ENCODE assay signal across 8 mouse cellular contexts in genomic region chr9:64060033-64060539, GRCm38 (mm10). TPM values are rescaled to one million over a fixed set of nuclear protein-coding genes. Genes with fewer than 3 reads are reported as not detected.
DNase-seq lines count a peak whose midpoint lies in the region; ATAC-seq and TF ChIP-seq lines count a peak whose summit lies in the region.

No protein-coding gene starts in this region.

- no peaks in the 10 kb centered on the region for H3K9me3 ChIP-seq in embryonic facial prominence, embryonic 14.5 days (ENCODE audit: control insufficient read depth, low read length)
- H3K9me3 ChIP-seq in limb, embryonic 11.5 days (ENCODE audit: control insufficient read depth, low read length), result no peaks in the 10 kb centered on the region
- no peaks in the 10 kb centered on the region for H3K9me3 ChIP-seq in stomach, postnatal 0 days (ENCODE audit: control insufficient read depth, low read length)

- no peak overlapping the region for H3K27ac ChIP-seq in embryonic facial prominence, embryonic 14.5 days (replicated peaks; ENCODE audit: low read depth, low read length)
- peak overlapping the region; percentile 22; the same call in 1 of the 2 replicates for H3K27ac ChIP-seq in limb, embryonic 11.5 days (replicated peaks; ENCODE audit: low read depth, low read length)
- H3K27ac ChIP-seq in stomach, postnatal 0 days (replicated peaks), result 0 out of 2 replicates have a peak overlapping the region, but pooled peaks have one; percentile 40

- H3K27me3 ChIP-seq in embryonic facial prominence, embryonic 14.5 days (replicated peaks; ENCODE audit: control insufficient read depth, insufficient read depth, low read length), result no peaks in the 10 kb centered on the region
- H3K27me3 ChIP-seq in limb, embryonic 11.5 days (ENCODE audit: control insufficient read depth, insufficient read depth, low read length), result no peaks in the 10 kb centered on the region
- no peaks in the 10 kb centered on the region for H3K27me3 ChIP-seq in stomach, postnatal 0 days (ENCODE audit: control insufficient read depth, insufficient read depth, low read length)

- no peak; the same call in 1 of the 2 replicates for TF ChIP-seq CTCF in stomach, postnatal 0 days (IDR thresholded peaks at IDR 0.05; ENCODE audit: low read depth)

- H3K4me2 ChIP-seq in embryonic facial prominence, embryonic 14.5 days (ENCODE audit: low read depth, low read length), result peak overlapping the region; percentile 51
- peak overlapping the region; percentile 56 for H3K4me2 ChIP-seq in limb, embryonic 11.5 days (ENCODE audit: low read depth, severe bottlenecking)
- H3K4me2 ChIP-seq in stomach, postnatal 0 days (replicated peaks; ENCODE audit: low read depth), result peak overlapping the region; percentile 56

- intact Hi-C loops in heart, postnatal 25 days (cut with DNase I), result loop anchor here (5.0 kb wide), 1 partner anchor 33 kb away; no protein-coding TSS in a partner anchor

- H3K4me3 ChIP-seq in embryonic facial prominence, embryonic 14.5 days (ENCODE audit: low read depth, low read length), result peak overlapping the region; percentile 21; the same call in 1 of the 2 replicates
- 0 out of 2 replicates have a peak overlapping the region, but pooled peaks have one; percentile 14 for H3K4me3 ChIP-seq in limb, embryonic 11.5 days (ENCODE audit: low read depth, low read length)
- H3K4me3 ChIP-seq in stomach, postnatal 0 days (ENCODE audit: low read depth, low read length), result peak overlapping the region; percentile 24

- peak; percentile 36 for DNase-seq in ovary, postnatal 14 days (ENCODE audit: low spot score)
- DNase-seq in ovary, adult 18-20 months (ENCODE audit: low spot score), result no peak
- peak; percentile 34 for DNase-seq in embryonic facial prominence, embryonic 14.5 days (ENCODE audit: low spot score)
- DNase-seq in heart, postnatal 25 days (ENCODE audit: low spot score), result peak; percentile 51
- DNase-seq in limb, embryonic 11.5 days (ENCODE audit: low spot score), result peak; percentile 68
- peak; percentile 36 for DNase-seq in mesoderm, embryonic 11.5 days (ENCODE audit: low read depth, low spot score)
- DNase-seq in stomach, postnatal 0 days (ENCODE audit: low spot score), result peak; percentile 69
- DNase-seq in layer of hippocampus, adult 9-11 months, result no peak

- no peak for TF ChIP-seq EP300 in stomach, postnatal 0 days (optimal IDR thresholded peaks at IDR 0.05)

- ATAC-seq in embryonic facial prominence, embryonic 14.5 days (ENCODE audit: low read depth), result no peak
- 0 out of 2 replicates have a peak, but pooled peaks have one; percentile 33 for ATAC-seq in limb, embryonic 11.5 days (ENCODE audit: insufficient number of reproducible peaks, low FRiP score, low TSS enrichment, low read depth)
- peak; percentile 51; the same call in 1 of the 2 replicates for ATAC-seq in stomach, postnatal 0 days (ENCODE audit: low FRiP score, low TSS enrichment)

- 6% methylated on average over 28 of the region's 30 CpGs for WGBS in embryonic facial prominence, embryonic 14.5 days
- 2% methylated on average over 30 of the region's 30 CpGs for WGBS in limb, embryonic 11.5 days
- WGBS in stomach, postnatal 0 days, result 6% methylated on average over 30 of the region's 30 CpGs

- peak overlapping the region; percentile 58 for H3K9ac ChIP-seq in embryonic facial prominence, embryonic 14.5 days (ENCODE audit: low read depth, low read length)
- H3K9ac ChIP-seq in limb, embryonic 11.5 days (ENCODE audit: low read length), result peak overlapping the region; percentile 63
- peak overlapping the region; percentile 45 for H3K9ac ChIP-seq in stomach, postnatal 0 days (ENCODE audit: low read length)

- no peaks in the 10 kb centered on the region for H3K36me3 ChIP-seq in embryonic facial prominence, embryonic 14.5 days (ENCODE audit: control insufficient read depth, insufficient read depth, low read length)
- no peaks in the 10 kb centered on the region for H3K36me3 ChIP-seq in limb, embryonic 11.5 days (ENCODE audit: control insufficient read depth, insufficient read depth, low read length)
- no peaks in the 10 kb centered on the region for H3K36me3 ChIP-seq in stomach, postnatal 0 days (ENCODE audit: control insufficient read depth, insufficient read depth, low read length)

- H3K4me1 ChIP-seq in embryonic facial prominence, embryonic 14.5 days (ENCODE audit: control insufficient read depth, insufficient read depth, low read length), result peaks cover 30% of the 10 kb centered on the region; the same call in 1 of the 2 replicates
- H3K4me1 ChIP-seq in limb, embryonic 11.5 days (ENCODE audit: control insufficient read depth, insufficient read depth, low read length), result peaks cover 40% of the 10 kb centered on the region
- H3K4me1 ChIP-seq in stomach, postnatal 0 days (replicated peaks; ENCODE audit: control insufficient read depth, insufficient read depth), result 0 out of 2 replicates have a peak, but pooled peaks cover 6% of the 10 kb centered on the region

RNA-seq across cellular contexts. Expression of gene Smad6, which starts 38.2 kb away (rescaled TPM):
- polyA plus RNA-seq in embryonic facial prominence, embryonic 14.5 days (2014; fragmentation: Nextera tagmentation; extraction: Ambion mirVana), result 7.9 and 8.8 TPM in 2 replicates
- 10 to 100 TPM in 1 of 2 experiments, 1 to 10 TPM in 1; 9.8 to 13.6 TPM for total RNA-seq in heart, postnatal 25 days (2021)
- polyA plus RNA-seq in limb, embryonic 11.5 days (2014; fragmentation: Nextera tagmentation; extraction: Ambion mirVana), result 10.1 and 12.3 TPM in 2 replicates
- polyA plus RNA-seq in stomach, postnatal 0 days (2015; fragmentation: Nextera tagmentation; extraction: Ambion mirVana), result 6.0 and 7.3 TPM in 2 replicates

RNA-seq across cellular contexts. Expression of gene Lctl, which starts 56.9 kb away (rescaled TPM):
- polyA plus RNA-seq in embryonic facial prominence, embryonic 14.5 days (2014; fragmentation: Nextera tagmentation; extraction: Ambion mirVana), result not detected in 2 replicates
- total RNA-seq in heart, postnatal 25 days (2021), result not detected
- polyA plus RNA-seq in limb, embryonic 11.5 days (2014; fragmentation: Nextera tagmentation; extraction: Ambion mirVana), result not detected in 2 replicates
- polyA plus RNA-seq in stomach, postnatal 0 days (2015; fragmentation: Nextera tagmentation; extraction: Ambion mirVana), result 0.13 and 0.17 TPM in 2 replicates

Comparison
In these comparisons a context has a peak if more than half of its experiments do, and no peak if none do; other contexts are left out.
1. DNase-seq: peak in ovary, postnatal 14 days (single experiment), embryonic facial prominence, embryonic 14.5 days (single experiment), heart, postnatal 25 days (single experiment), limb, embryonic 11.5 days (single experiment), mesoderm, embryonic 11.5 days (single experiment) and stomach, postnatal 0 days (single experiment); none in ovary, adult 18-20 months (single experiment) and layer of hippocampus, adult 9-11 months (single experiment).
2. Peak in every context shown above with its lines, with median percentiles within 50 percentile points of each other: H3K4me2 ChIP-seq, H3K4me3 ChIP-seq and H3K9ac ChIP-seq.